Mouse (Mus musculus): Measurements from ENCODE around the gene Jag2.

DNA sequence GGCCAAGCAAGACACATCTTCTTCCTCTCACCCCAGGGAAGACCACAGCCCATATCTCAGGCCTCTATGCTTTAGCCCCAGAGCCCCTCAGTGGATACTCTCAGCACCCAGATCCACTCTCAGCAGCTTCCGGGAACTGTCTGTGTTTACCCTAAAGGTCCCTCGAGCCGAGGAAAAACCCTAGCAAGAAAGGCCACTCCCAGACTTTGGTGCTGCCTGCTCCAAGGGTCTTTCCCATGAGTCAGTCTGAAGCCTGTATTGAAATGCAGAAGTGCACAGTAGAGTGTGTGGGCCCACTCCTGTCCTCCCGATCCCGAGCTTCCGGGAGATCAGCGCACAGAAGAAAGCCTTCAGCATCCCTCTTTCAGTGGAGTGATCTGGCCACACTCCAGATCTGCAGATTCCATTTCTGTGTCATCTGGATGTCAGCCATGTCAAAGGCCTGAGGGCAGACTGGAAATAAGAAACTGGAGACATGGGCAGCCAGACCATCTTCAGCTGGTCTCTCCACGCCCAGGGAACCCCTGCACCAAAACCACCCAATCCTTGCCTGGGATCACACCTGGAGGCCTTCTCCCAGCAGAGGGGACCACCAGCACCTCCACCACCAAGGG is 63.0 kb downstream of the Jag2 start:
- TF ChIP-seq CTCF (IDR thresholded peaks at IDR 0.05; ENCODE audit: low read depth): no peak
- TF ChIP-seq EP300 (IDR thresholded peaks at IDR 0.05; ENCODE audit: low read depth): no peak
